Mouse (Mus musculus) adrenal gland, adult 8-10 months (tissue): ENCODE data around the gene Nrip1. TPM values are rescaled to one million over a fixed set of nuclear protein-coding genes. Genes with fewer than 3 reads are reported as not detected.
A peak's percentile ranks its signal among the peaks of the same experiment; 100 is the strongest.

Experiments used
- DNase-seq: peaks from one replicate; pipeline ENCODE4 v3.0.0; 2022
- total RNA-seq, 4 experiments: library from RNA; stranded (reverse); gene quantifications; 2 replicates each; pipeline ENCODE4 v1.2.4; 2022

The Nrip1 gene
- total RNA-seq, 4 experiments from 2014 or later = 86.7 to 143 (median 105) TPM

- DNase-seq = no peak
Measured at GRCm38 (mm10) chr16:76276271-76276670, 97.4 kb downstream of the Nrip1 start.

DNA sequence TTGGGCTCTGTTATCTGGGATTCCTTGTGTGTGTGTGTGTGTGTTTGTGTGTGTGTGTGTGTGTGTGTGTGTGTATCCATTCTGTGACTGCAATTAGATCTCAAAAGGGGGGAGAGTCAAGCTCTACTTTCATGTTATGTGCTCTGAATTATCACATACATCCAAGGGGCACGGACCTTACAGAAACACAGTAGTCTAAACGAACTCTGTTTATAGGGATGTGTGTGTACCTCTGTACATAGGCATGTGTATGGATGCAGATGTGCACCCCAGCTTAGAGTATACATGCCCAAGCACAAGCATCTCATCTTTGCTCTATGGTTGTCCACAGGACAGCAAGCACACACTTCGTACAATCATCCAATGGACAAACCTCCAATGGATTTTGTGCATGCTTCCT, 98.0 kb downstream of the Nrip1 start:
- no peak for DNase-seq

GRCm38 (mm10) chr16:76275166-76275565, 98.5 kb downstream of the Nrip1 start:
- no peak for DNase-seq

GRCm38 (mm10) chr16:76266635-76267268, 106.9 kb downstream of the Nrip1 start:
- DNase-seq = no peak

DNA sequence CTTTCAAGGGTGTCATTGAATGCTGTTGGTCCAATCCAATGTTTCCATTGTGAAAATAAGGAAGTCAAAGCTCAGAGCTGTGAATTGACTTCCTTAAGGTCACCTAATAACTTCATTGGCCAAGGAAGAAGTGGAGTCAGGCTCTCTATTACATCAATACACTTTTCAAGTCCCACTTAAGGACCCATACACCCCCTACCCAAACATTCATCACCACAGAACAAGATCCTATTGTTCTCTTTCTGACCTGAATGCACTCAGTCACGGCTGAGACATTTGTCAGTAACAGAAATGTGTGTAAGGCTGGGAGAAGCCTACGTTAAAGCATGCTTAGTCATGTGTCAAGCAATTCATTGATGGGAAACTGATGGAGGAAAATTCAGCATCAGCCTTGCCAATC, 107.8 kb downstream of the Nrip1 start:
- DNase-seq = no peak

DNA sequence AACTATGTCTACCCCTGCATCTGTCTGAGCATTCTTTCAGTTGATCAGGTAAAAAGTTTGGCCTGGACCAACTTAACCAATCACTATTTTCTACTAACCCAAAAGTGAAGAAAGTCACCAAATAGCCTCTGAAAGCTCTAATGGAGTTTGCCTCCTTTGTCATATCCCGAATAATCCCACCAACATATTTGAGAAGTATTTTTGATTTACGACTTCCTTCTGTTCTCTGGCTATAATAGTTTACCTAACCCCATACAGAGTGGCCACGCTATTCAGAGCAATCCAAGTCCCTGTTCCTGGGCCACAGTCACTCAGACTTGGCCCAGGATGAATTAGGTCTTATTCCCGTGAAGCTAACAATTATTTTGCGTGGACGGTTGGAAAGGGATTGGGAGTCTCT, 108.3 kb downstream of the Nrip1 start:
- no peak for DNase-seq

GRCm38 (mm10) chr16:76263393-76263792, 110.2 kb downstream of the Nrip1 start:
- no peak for DNase-seq

DNA sequence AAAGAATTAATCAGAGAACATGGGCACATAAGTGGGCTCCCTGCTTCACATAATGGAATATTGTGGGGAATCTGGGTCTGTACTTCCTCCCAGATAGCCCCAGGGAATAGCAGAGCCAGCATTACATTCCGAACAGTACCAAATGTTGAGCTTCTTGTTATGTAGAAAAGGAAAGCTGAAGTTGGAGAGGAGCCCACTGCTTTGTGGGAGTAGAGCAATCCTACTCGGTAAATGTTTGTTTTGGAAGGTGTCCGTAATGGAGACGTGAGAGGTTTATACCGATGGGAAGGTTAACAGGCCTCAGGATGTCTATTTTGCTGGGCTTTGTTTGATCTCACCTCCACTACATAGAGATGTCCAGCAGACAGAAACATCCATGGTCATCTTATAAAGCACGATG, 113.3 kb downstream of the Nrip1 start:
- no peak for DNase-seq

DNA sequence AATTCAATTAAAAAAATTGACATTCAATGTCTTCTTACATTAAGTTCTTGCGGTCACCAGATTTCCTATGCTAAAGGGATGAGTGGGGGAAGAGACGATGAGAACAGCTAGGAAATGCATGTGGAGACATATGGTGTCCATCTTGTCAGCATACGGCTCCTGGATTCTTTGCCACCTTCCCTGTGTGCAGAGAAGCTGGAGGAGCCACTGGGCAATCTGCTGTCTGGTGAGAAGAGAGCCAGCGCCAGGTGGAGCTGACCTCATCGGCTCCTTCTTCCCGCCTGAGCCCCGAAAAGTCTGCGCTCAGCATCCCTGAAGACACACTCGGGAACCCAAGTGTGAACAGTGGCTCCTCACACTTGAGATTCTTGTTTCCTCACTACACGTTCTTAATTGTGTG, 121.8 kb downstream of the Nrip1 start:
- DNase-seq = no peak

GRCm38 (mm10) chr16:76249345-76250091, 124.1 kb downstream of the Nrip1 start:
- no peak for DNase-seq

GRCm38 (mm10) chr16:76242850-76243249, 130.8 kb downstream of the Nrip1 start:
- DNase-seq = peak; percentile 24

DNA sequence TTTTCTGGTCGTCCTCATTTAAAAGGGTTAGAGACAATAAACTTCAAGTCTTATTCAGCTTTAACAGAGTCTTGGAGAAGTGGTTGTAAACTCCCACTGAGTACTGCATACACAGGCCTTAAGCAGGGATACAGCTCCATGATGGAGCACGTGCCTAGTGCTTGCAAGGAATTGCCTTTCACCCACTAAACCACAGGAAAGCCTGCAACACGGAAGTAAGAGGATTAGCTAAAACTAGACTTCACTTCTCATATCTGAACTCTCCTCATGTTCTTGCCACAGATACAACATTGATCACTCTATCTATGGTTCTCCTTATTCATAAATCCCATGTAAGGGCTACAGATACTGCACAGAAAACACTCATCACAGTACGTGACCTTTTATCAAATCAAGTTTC, 132.4 kb downstream of the Nrip1 start:
- no peak for DNase-seq

DNA sequence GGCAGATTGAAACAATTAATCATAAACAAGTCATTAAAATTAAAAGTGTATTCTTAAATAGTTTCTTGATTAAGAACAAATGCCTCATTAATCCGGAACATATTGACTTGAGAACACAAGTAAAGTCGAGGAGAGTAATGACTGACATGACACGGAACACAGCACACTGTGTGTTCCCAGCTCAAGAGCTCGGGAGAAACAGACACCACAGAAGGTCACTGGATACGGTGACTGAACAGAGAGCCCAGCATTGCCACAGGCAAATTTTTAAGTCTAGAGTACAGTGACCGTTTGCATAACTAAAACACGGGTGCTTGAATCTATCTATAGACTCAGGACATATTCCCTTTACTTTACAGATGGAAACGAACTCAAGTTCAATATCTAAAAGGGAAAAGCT, 134.3 kb downstream of the Nrip1 start:
- DNase-seq = no peak

GRCm38 (mm10) chr16:76238784-76239183, 134.8 kb downstream of the Nrip1 start:
- DNase-seq = no peak
